Mouse (Mus musculus): ENCODE results near the gene Ctnnd2.

DNA sequence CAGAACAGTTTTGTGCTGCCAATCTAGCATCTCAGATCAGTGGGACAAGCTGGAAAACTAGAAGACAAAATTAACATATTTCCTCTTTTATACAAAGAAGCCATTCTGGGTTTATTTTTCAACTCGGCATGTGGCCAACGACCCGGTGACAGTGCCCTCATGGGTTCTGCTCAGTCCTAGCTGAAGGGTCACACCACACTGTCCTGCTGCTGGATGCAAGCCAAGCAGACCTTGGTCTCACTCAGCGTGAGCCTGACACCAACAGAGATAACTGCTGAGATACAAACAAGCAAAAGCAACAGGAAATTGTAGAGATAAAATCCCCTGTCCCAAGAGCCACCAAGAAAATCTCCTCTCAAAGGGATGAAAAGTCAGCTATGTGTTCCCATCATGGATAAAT, 719.6 kb downstream of the Ctnnd2 start:
- no peak for TF ChIP-seq CTCF (IDR thresholded peaks at IDR 0.05; ENCODE audit: low read depth, low read length)
- TF ChIP-seq TAL1 (conservative IDR thresholded peaks at IDR 0.05; ENCODE audit: low read depth, low read length), result no peak
- no peak for TF ChIP-seq POLR2AphosphoS5 (IDR thresholded peaks at IDR 0.05; ENCODE audit: insufficient replicate concordance, low read depth, low read length)
- TF ChIP-seq GATA1 (IDR thresholded peaks at IDR 0.05; ENCODE audit: borderline replicate concordance, low read length), result no peak
- no peak for TF ChIP-seq GATA2 (IDR thresholded peaks at IDR 0.05; ENCODE audit: borderline replicate concordance, low read depth, low read length)
